In genomic region chr16:33184901-33185260, GRCm38 (mm10) we compare ENCODE assay signal across 8 mouse cellular contexts. TPM values are rescaled to one million over a fixed set of nuclear protein-coding genes. Genes with fewer than 3 reads are reported as not detected.
A peak's percentile ranks its signal among the peaks of the same experiment; 100 is the strongest.
DNase-seq lines count a peak whose midpoint lies in the region; ATAC-seq lines count a peak whose summit lies in the region.

Osbpl11 (plus strand) TSS chr16:33185071.

- 0% methylated on average over 27 of the region's 27 CpGs for WGBS in hindbrain, embryonic 15.5 days

- H3K9me3 ChIP-seq in hindbrain, embryonic 15.5 days = no peaks in the 10 kb centered on the region

- peak within 1 kb of the TSS; percentile 85 for H3K4me2 ChIP-seq in hindbrain, embryonic 15.5 days

- peak; percentile 96 for DNase-seq in R1 (ENCODE audit: low read depth, low spot score)
- DNase-seq in cerebellum, postnatal 25 days = peak; percentile 96 to 98
- peak; percentile 96 to 97 for DNase-seq in frontal cortex, postnatal 36 days (ENCODE audit: low spot score in 2 of 2)
- DNase-seq in left cerebral cortex, adult 11 months (ENCODE audit: low spot score) = peak; percentile 90
- peak; percentile 97 to 98 for DNase-seq in lung, postnatal 4 days
- DNase-seq in retina, postnatal 7 days (ENCODE audit: low read depth, low spot score) = peak; percentile 96
- peak; percentile 94 for DNase-seq in urinary bladder, adult 2 months (ENCODE audit: low spot score)

- H3K36me3 ChIP-seq in hindbrain, embryonic 15.5 days = no peaks in the 10 kb centered on the region

- ATAC-seq in hindbrain, embryonic 15.5 days (ENCODE audit: low FRiP score, low read depth) = peak; percentile 94

- peak within 1 kb of the TSS; percentile 90 for H3K9ac ChIP-seq in hindbrain, embryonic 15.5 days

- no peaks in the 10 kb centered on the region for H3K27me3 ChIP-seq in hindbrain, embryonic 15.5 days

- peak within 1 kb of the TSS; percentile 87 for H3K4me3 ChIP-seq in hindbrain, embryonic 15.5 days

- peaks cover 38% of the 10 kb centered on the region for H3K4me1 ChIP-seq in hindbrain, embryonic 15.5 days (replicated peaks)

- peak within 1 kb of the TSS; percentile 94 for H3K27ac ChIP-seq in hindbrain, embryonic 15.5 days (replicated peaks)

RNA-seq across cellular contexts. Expression of gene Osbpl11, which starts in this region (rescaled TPM):
- 18.9 and 20.6 TPM in 2 replicates for polyA plus RNA-seq in hindbrain, embryonic 15.5 days (2015; fragmentation: Nextera tagmentation; extraction: Ambion mirVana)
- polyA plus RNA-seq in urinary bladder, adult 2 months (2012; rRNA removed) = 12.1 and 13.6 TPM in 2 replicates

Comparison
In these comparisons a context has a peak if more than half of its experiments do, and no peak if none do; other contexts are left out.
1. Peak in every context shown above with its lines: DNase-seq, ATAC-seq, H3K4me3 ChIP-seq and H3K27ac ChIP-seq.